Mouse (Mus musculus): Measurements from ENCODE around the gene Wdr1. TPM values are rescaled to one million over a fixed set of nuclear protein-coding genes. Genes with fewer than 3 reads are reported as not detected.
"Not testable (repeated sequence)": the region's sequence is repeated elsewhere in the genome, so short reads cannot be mapped to it uniquely, and the experiment has no call there.

Wdr1 gene
- 74.4 and 76.7 TPM in 2 replicates for polyA plus RNA-seq (2015; fragmentation: Nextera tagmentation; extraction: Ambion mirVana)

DNA sequence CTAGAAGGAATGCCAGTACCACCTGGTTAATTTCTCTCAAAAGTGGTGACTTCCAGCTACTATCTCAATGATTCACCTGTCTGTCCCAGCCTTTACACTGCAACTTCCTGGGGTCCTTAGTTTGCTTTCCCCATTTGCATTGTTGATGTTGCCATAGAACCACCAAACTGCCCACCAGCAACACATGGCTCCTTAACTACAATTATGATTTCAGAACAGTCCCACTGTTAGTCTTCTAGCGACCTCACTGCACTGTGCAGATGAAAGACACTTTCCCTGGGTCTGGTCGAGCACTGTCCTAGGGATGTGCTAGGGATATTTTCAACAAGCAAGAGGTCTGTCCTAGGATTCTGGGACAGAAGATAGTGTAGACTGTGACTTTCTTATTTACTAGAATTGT, at the start of gene Wdr1:
Wdr1 (minus strand) TSS at position 101 of the 400 bp plus-strand sequence.
- H3K9ac ChIP-seq (ENCODE audit: low read depth, low read length), result peak within 1 kb of the TSS; percentile 94
- WGBS (ENCODE audit: insufficient replicate concordance), result 53% methylated on average over 2 of the region's 2 CpGs
- peak within 1 kb of the TSS; percentile 93 for H3K27ac ChIP-seq (ENCODE audit: low read length)
- no peaks in the 10 kb centered on the region for H3K27me3 ChIP-seq (ENCODE audit: control insufficient read depth, insufficient read depth, low read depth, low read length)
- peak within 1 kb of the TSS; percentile 90 for H3K4me3 ChIP-seq (ENCODE audit: low read depth, low read length)
- H3K36me3 ChIP-seq (ENCODE audit: control insufficient read depth, insufficient read depth), result peaks cover 5% of the 10 kb centered on the region; the same call in 1 of the 2 replicates
- ATAC-seq (ENCODE audit: low read depth), result no peak
- peaks cover 13% of the 10 kb centered on the region for H3K4me1 ChIP-seq (ENCODE audit: control insufficient read depth, low read depth, low read length)
- no peaks in the 10 kb centered on the region for H3K9me3 ChIP-seq (replicated peaks; ENCODE audit: control insufficient read depth, low read length)
- H3K4me2 ChIP-seq (ENCODE audit: low read depth, low read length), result peak within 1 kb of the TSS; percentile 68

- ATAC-seq (ENCODE audit: low read depth), result no peak
- H3K36me3 ChIP-seq (ENCODE audit: control insufficient read depth, insufficient read depth), result no peaks in the 10 kb centered on the region
- WGBS (ENCODE audit: insufficient replicate concordance), result 70% methylated on average over 3 of the region's 3 CpGs
These were observed 48.1 kb upstream of the Wdr1 start for GRCm38 (mm10) chr5:38611118-38611517.

DNA sequence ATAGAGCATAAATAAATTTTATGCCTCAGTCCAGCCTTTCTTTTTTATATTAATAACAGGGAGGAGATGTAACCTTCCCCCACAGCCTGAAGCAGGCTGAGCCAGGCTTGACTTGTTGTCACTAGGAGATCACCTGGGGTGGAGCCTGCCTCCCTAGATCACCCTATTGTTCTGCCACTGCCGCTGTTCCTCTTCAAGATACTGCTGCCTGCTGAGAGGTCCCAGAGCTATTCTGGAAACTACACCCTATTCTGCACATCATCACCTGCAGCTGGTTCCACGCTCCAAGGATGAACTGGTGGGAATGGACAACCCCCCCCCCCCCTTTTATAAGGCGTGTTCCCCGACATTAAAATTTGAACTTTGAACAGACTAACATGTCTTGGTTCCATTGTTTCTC, 45.2 kb upstream of the Wdr1 start:
- not testable (repeated sequence) for H3K4me2 ChIP-seq (ENCODE audit: low read depth, low read length); H3K9ac ChIP-seq (ENCODE audit: low read depth, low read length); H3K27ac ChIP-seq (ENCODE audit: low read length); ATAC-seq (ENCODE audit: low read depth); H3K27me3 ChIP-seq (ENCODE audit: control insufficient read depth, insufficient read depth, low read depth, low read length); H3K36me3 ChIP-seq (ENCODE audit: control insufficient read depth, insufficient read depth); H3K9me3 ChIP-seq (replicated peaks; ENCODE audit: control insufficient read depth, low read length); H3K4me3 ChIP-seq (ENCODE audit: low read depth, low read length); H3K4me1 ChIP-seq (ENCODE audit: control insufficient read depth, low read depth, low read length)
- WGBS (ENCODE audit: insufficient replicate concordance), result 77% methylated on average over 4 of the region's 4 CpGs

More at GRCm38 (mm10) chr5:38611118-38611517, 48.1 kb upstream of the Wdr1 start:
- H3K27me3 ChIP-seq (ENCODE audit: control insufficient read depth, insufficient read depth, low read depth, low read length), result no peaks in the 10 kb centered on the region
- no peak overlapping the region for H3K9ac ChIP-seq (ENCODE audit: low read depth, low read length)
- no peak overlapping the region for H3K27ac ChIP-seq (ENCODE audit: low read length)
- H3K4me2 ChIP-seq (ENCODE audit: low read depth, low read length), result no peak overlapping the region
- no peaks in the 10 kb centered on the region for H3K4me1 ChIP-seq (ENCODE audit: control insufficient read depth, low read depth, low read length)
- H3K9me3 ChIP-seq (replicated peaks; ENCODE audit: control insufficient read depth, low read length), result no peaks in the 10 kb centered on the region
- no peak overlapping the region for H3K4me3 ChIP-seq (ENCODE audit: low read depth, low read length)

DNA sequence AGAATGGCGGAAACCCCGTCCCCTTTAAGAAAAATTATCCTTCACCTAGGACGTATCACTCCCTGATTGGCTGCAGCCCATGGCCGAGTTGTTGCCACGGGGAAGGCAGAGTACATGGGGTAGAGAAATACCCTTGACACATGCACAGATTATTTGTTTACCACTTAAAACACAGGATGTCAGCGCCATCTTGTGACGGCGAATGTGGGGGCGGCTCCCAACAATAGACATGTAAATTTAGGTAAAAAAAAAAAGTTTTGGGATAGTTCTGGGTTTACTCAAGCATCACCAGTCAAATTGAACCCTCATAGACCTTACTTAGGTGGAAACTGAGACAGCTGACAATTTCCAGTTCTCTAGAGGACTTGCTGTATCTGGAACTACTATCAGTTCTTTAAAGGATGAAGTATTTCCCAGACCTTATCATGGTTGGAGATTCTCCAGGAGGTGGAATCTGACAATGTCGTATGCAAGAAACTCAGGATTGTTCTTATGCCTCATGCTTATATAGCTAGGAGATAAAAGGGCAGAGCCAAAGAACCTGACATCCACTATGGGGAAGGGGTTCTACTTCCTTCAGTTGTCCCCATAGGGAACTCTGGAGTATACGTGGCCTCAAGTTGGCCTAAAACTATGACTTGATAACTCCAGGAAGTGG, 35.8 kb upstream of the Wdr1 start:
- H3K4me2 ChIP-seq (ENCODE audit: low read depth, low read length), result no peak overlapping the region
- no peaks in the 10 kb centered on the region for H3K4me1 ChIP-seq (ENCODE audit: control insufficient read depth, low read depth, low read length)
- no peaks in the 10 kb centered on the region for H3K27me3 ChIP-seq (ENCODE audit: control insufficient read depth, insufficient read depth, low read depth, low read length)
- no peak for ATAC-seq (ENCODE audit: low read depth)
- H3K9ac ChIP-seq (ENCODE audit: low read depth, low read length), result no peak overlapping the region
- no peak overlapping the region for H3K27ac ChIP-seq (ENCODE audit: low read length)
- no peaks in the 10 kb centered on the region for H3K9me3 ChIP-seq (replicated peaks; ENCODE audit: control insufficient read depth, low read length)
- 49% methylated on average over 11 of the region's 11 CpGs for WGBS (ENCODE audit: insufficient replicate concordance)
- no peak overlapping the region for H3K4me3 ChIP-seq (ENCODE audit: low read depth, low read length)
- H3K36me3 ChIP-seq (ENCODE audit: control insufficient read depth, insufficient read depth), result no peaks in the 10 kb centered on the region

GRCm38 (mm10) chr5:38588924-38589323, 25.9 kb upstream of the Wdr1 start:
- ATAC-seq (ENCODE audit: low read depth), result no peak
- H3K9ac ChIP-seq (ENCODE audit: low read depth, low read length), result no peak overlapping the region
- no peak overlapping the region for H3K27ac ChIP-seq (ENCODE audit: low read length)
- no peak overlapping the region for H3K4me3 ChIP-seq (ENCODE audit: low read depth, low read length)
- H3K4me2 ChIP-seq (ENCODE audit: low read depth, low read length), result no peak overlapping the region
- no peaks in the 10 kb centered on the region for H3K27me3 ChIP-seq (ENCODE audit: control insufficient read depth, insufficient read depth, low read depth, low read length)
- no peaks in the 10 kb centered on the region for H3K4me1 ChIP-seq (ENCODE audit: control insufficient read depth, low read depth, low read length)
- WGBS (ENCODE audit: insufficient replicate concordance), result 15% methylated on average over 9 of the region's 9 CpGs
- no peaks in the 10 kb centered on the region for H3K36me3 ChIP-seq (ENCODE audit: control insufficient read depth, insufficient read depth)
- H3K9me3 ChIP-seq (replicated peaks; ENCODE audit: control insufficient read depth, low read length), result no peaks in the 10 kb centered on the region

DNA sequence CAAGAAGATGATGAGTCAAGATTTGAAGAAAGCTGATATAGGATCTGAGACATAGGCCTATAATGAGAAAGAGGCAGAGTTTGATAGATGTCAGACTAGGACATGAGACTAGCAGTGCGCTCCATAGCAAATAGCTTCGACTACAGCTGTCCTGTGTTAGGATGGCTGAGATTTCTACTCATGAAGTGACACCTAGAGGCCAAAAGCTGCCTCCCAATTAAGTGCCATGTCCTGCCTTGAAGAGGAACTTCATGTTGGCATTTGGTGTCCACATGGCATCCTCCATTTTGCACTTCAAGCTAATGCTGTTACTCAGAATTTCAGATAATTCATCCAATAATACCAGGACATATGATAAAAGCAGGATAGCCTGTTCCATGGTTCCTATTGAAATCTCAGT, 22.4 kb upstream of the Wdr1 start:
- ATAC-seq (ENCODE audit: low read depth), result no peak
- Histone ChIP-seq H3K4me1 (ENCODE audit: control insufficient read depth, low read depth, low read length) (no peaks in the 10 kb centered on the region), H3K36me3 (ENCODE audit: control insufficient read depth, insufficient read depth) (no peaks in the 10 kb centered on the region), H3K27me3 (ENCODE audit: control insufficient read depth, insufficient read depth, low read depth, low read length) (no peaks in the 10 kb centered on the region), H3K9me3 (replicated peaks; ENCODE audit: control insufficient read depth, low read length) (no peaks in the 10 kb centered on the region), H3K27ac (ENCODE audit: low read length) (no peak overlapping the region), H3K4me3 (ENCODE audit: low read depth, low read length) (no peak overlapping the region), H3K4me2 (ENCODE audit: low read depth, low read length) (no peak overlapping the region), H3K9ac (ENCODE audit: low read depth, low read length) (no peak overlapping the region)
- 62% methylated on average over 2 of the region's 2 CpGs for WGBS (ENCODE audit: insufficient replicate concordance)

- Histone ChIP-seq H3K27ac (ENCODE audit: low read length) (no peak overlapping the region), H3K36me3 (ENCODE audit: control insufficient read depth, insufficient read depth) (no peaks in the 10 kb centered on the region), H3K4me3 (ENCODE audit: low read depth, low read length) (no peak overlapping the region), H3K9ac (ENCODE audit: low read depth, low read length) (no peak overlapping the region), H3K4me1 (ENCODE audit: control insufficient read depth, low read depth, low read length) (no peaks in the 10 kb centered on the region), H3K27me3 (ENCODE audit: control insufficient read depth, insufficient read depth, low read depth, low read length) (no peaks in the 10 kb centered on the region), H3K9me3 (replicated peaks; ENCODE audit: control insufficient read depth, low read length) (no peaks in the 10 kb centered on the region), H3K4me2 (ENCODE audit: low read depth, low read length) (no peak overlapping the region)
- WGBS (ENCODE audit: insufficient replicate concordance), result 64% methylated on average over 4 of the region's 4 CpGs
- ATAC-seq (ENCODE audit: low read depth), result no peak
These were observed 20.0 kb upstream of the Wdr1 start for GRCm38 (mm10) chr5:38583026-38583425.

DNA sequence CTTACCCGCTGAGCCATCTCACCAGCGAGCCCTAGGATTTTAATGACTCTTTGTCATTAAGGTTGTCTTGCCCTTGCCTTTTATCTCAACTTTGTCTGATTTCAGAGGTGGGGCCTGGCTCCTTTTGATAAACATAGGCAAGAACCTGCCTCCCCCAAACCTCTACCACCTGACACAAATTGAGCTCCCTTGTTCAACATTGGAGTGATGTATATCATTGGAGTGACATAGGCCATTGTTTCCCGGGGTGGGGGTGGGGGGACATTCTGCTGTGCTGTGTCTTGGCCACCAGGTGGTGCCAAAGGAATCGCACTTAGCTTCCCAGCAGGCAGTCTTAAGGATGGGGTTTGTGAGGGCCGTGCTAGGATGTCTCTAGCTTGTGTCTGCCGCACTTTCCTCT, 17.7 kb upstream of the Wdr1 start:
- no peaks in the 10 kb centered on the region for H3K9me3 ChIP-seq (replicated peaks; ENCODE audit: control insufficient read depth, low read length)
- no peak for ATAC-seq (ENCODE audit: low read depth)
- H3K4me1 ChIP-seq (ENCODE audit: control insufficient read depth, low read depth, low read length), result no peaks in the 10 kb centered on the region
- no peak overlapping the region for H3K9ac ChIP-seq (ENCODE audit: low read depth, low read length)
- no peak overlapping the region for H3K27ac ChIP-seq (ENCODE audit: low read length)
- H3K36me3 ChIP-seq (ENCODE audit: control insufficient read depth, insufficient read depth), result no peaks in the 10 kb centered on the region
- 25% methylated on average over 6 of the region's 6 CpGs for WGBS (ENCODE audit: insufficient replicate concordance)
- H3K4me3 ChIP-seq (ENCODE audit: low read depth, low read length), result no peak overlapping the region
- H3K4me2 ChIP-seq (ENCODE audit: low read depth, low read length), result no peak overlapping the region
- H3K27me3 ChIP-seq (ENCODE audit: control insufficient read depth, insufficient read depth, low read depth, low read length), result no peaks in the 10 kb centered on the region

- H3K9ac ChIP-seq (ENCODE audit: low read depth, low read length), result no peak overlapping the region
- no peak overlapping the region for H3K4me2 ChIP-seq (ENCODE audit: low read depth, low read length)
- H3K36me3 ChIP-seq (ENCODE audit: control insufficient read depth, insufficient read depth), result no peaks in the 10 kb centered on the region
- no peaks in the 10 kb centered on the region for H3K4me1 ChIP-seq (ENCODE audit: control insufficient read depth, low read depth, low read length)
- WGBS (ENCODE audit: insufficient replicate concordance), result 68% methylated on average over 2 of the region's 2 CpGs
- no peaks in the 10 kb centered on the region for H3K9me3 ChIP-seq (replicated peaks; ENCODE audit: control insufficient read depth, low read length)
- no peak overlapping the region for H3K27ac ChIP-seq (ENCODE audit: low read length)
- H3K4me3 ChIP-seq (ENCODE audit: low read depth, low read length), result no peak overlapping the region
- no peaks in the 10 kb centered on the region for H3K27me3 ChIP-seq (ENCODE audit: control insufficient read depth, insufficient read depth, low read depth, low read length)
- no peak for ATAC-seq (ENCODE audit: low read depth)
These were observed 7.9 kb upstream of the Wdr1 start for GRCm38 (mm10) chr5:38570876-38571275.
